Mouse (Mus musculus) liver, embryonic 14.5 days (tissue): ENCODE measurements around the gene Nolc1. TPM values are rescaled to one million over a fixed set of nuclear protein-coding genes. Genes with fewer than 3 reads are reported as not detected.

ENCODE experiments used
- ATAC-seq: fragments of 200-750 bp; cut with Nextera tagmentation; 2 replicates; pipeline ENCODE4 v1.8.0; 2017; ENCODE audit warnings: moderate number of reproducible peaks, mild to moderate bottlenecking, moderate library complexity; ENCODE audit not compliant: insufficient read depth
- DNase-seq, 3 experiments: peaks; one replicate each; pipeline ENCODE4 v3.0.0-alpha.2; 2012 to 2013; ENCODE audit warnings: low read depth in 3 of 3, low spot score in 3 of 3
- H3K27ac ChIP-seq: fragments of 300-500 bp; sonication (generic); 2 replicates; pipeline ENCODE4 v1.5.1; 2014; ENCODE audit warnings: moderate library complexity, mild to moderate bottlenecking, control low read depth, inconsistent platforms
- H3K27me3 ChIP-seq: fragments of 300-500 bp; sonication (generic); 2 replicates; pipeline ENCODE4 v1.6.1; 2014; ENCODE audit warnings: mild to moderate bottlenecking, low read length, moderate library complexity; ENCODE audit not compliant: control insufficient read depth, insufficient read depth
- H3K36me3 ChIP-seq: fragments of 300-500 bp; sonication (generic); replicated peaks from 2 replicates; pipeline ENCODE4 v1.6.1; 2014; ENCODE audit warnings: low read depth; ENCODE audit not compliant: control insufficient read depth, insufficient read depth
- H3K4me1 ChIP-seq, 2 experiments: fragments of 200-500 bp in 1 of 2; fragments of 300-500 bp in 1 of 2; sonication (generic) in 1 of 2; replicated peaks; 2 replicates each; pipeline ENCODE4 v1.6.1; 2012 to 2014; ENCODE audit warnings: antibody characterized with exemption in 1 of 2, inconsistent platforms in 1 of 2, low read length in 1 of 2; ENCODE audit not compliant: control insufficient read depth in 2 of 2, insufficient read depth in 2 of 2
- H3K4me2 ChIP-seq: fragments of 300-500 bp; sonication (generic); 2 replicates; pipeline ENCODE4 v1.6.1; 2014; ENCODE audit warnings: low read depth, mild to moderate bottlenecking, control low read depth, moderate library complexity
- H3K4me3 ChIP-seq, 2 experiments: fragments of 200-500 bp in 1 of 2; fragments of 300-500 bp in 1 of 2; sonication (generic) in 1 of 2; 2 replicates each; pipeline ENCODE4 v1.5.1; 2012 to 2014; ENCODE audit warnings: low read depth in 2 of 2, low read length in 2 of 2, mild to moderate bottlenecking in 2 of 2, control low read depth in 1 of 2, inconsistent platforms in 1 of 2, moderate library complexity in 1 of 2; ENCODE audit not compliant: insufficient read depth in 1 of 2
- H3K9ac ChIP-seq: fragments of 300-500 bp; sonication (generic); replicated peaks from 2 replicates; pipeline ENCODE4 v1.6.1; 2014; ENCODE audit warnings: mild to moderate bottlenecking, control low read depth, moderate library complexity
- H3K9me3 ChIP-seq: fragments of 300-500 bp; sonication (generic); 2 replicates; pipeline ENCODE4 v1.6.1; 2016; ENCODE audit warnings: low read length, mixed read lengths; ENCODE audit not compliant: control insufficient read depth
- CTCF ChIP-seq: IDR thresholded peaks from 2 replicates; pipeline ENCODE4 v1.5.1; 2016; ENCODE audit warnings: antibody characterized with exemption, low read depth, control low read depth
- EP300 ChIP-seq: IDR thresholded peaks from 2 replicates; pipeline ENCODE4 v1.6.1; 2016; ENCODE audit warnings: antibody characterized with exemption, low read depth
- WGBS: fragments of 180-500 bp; shearing (Covaris S2); extraction: QIAGEN DNeasy Blood & Tissue Kit; methylation state at CpG from one replicate; pipeline ENCODE4 v1.1.7; 2014; ENCODE audit not compliant: insufficient replicate concordance; 5-methylcytosine and 5-hydroxymethylcytosine counted together
- polyA plus RNA-seq, 2 experiments: library from polyadenylated mRNA; depleted of rRNA in 1 of 2; stranded (reverse) in 1 of 2; unstranded in 1 of 2; fragments of >200 nt; fragmentation: Nextera tagmentation in 1 of 2; extraction: Ambion mirVana in 1 of 2; gene quantifications; 2 replicates each; pipeline versions ENCODE4 v1.2.1 to v1.2.3; 2012 to 2014

Nolc1 gene
- polyA plus RNA-seq, 2 experiments, result 55.0 to 63.9 TPM

GRCm38 (mm10) chr19:46096396-46096795 is 20.7 kb downstream of the Nolc1 start:
- no peak overlapping the region for H3K27ac ChIP-seq
- no peak overlapping the region for H3K9ac ChIP-seq
- no peak for TF ChIP-seq CTCF
- no peak for TF ChIP-seq EP300
- H3K4me1 ChIP-seq, result no peaks in the 10 kb centered on the region
- H3K36me3 ChIP-seq, result no peaks in the 10 kb centered on the region
- H3K4me3 ChIP-seq, result no peak overlapping the region
- no peaks in the 10 kb centered on the region for H3K27me3 ChIP-seq
- no peaks in the 10 kb centered on the region for H3K9me3 ChIP-seq
- no peak for DNase-seq
- H3K4me2 ChIP-seq, result no peak overlapping the region
- 66% methylated on average over 5 of the region's 5 CpGs for WGBS
- no peak for ATAC-seq

GRCm38 (mm10) chr19:46099561-46099960 is 23.9 kb downstream of the Nolc1 start:
- WGBS, result 72% methylated on average over 3 of the region's 3 CpGs
- H3K36me3 ChIP-seq, result no peaks in the 10 kb centered on the region
- no peaks in the 10 kb centered on the region for H3K9me3 ChIP-seq
- H3K4me2 ChIP-seq, result no peak overlapping the region
- TF ChIP-seq EP300 (no peak), CTCF (no peak)
- H3K9ac ChIP-seq, result no peak overlapping the region
- H3K27me3 ChIP-seq, result no peaks in the 10 kb centered on the region
- DNase-seq (no peak), ATAC-seq (no peak)
- no peak overlapping the region for H3K4me3 ChIP-seq
- no peaks in the 10 kb centered on the region for H3K4me1 ChIP-seq
- no peak overlapping the region for H3K27ac ChIP-seq

GRCm38 (mm10) chr19:46103437-46104186 is 27.9 kb downstream of the Nolc1 start:
- Histone ChIP-seq H3K4me3 (no peak overlapping the region), H3K27me3 (no peaks in the 10 kb centered on the region), H3K4me1 (no peaks in the 10 kb centered on the region), H3K9me3 (no peaks in the 10 kb centered on the region), H3K27ac (no peak overlapping the region), H3K4me2 (no peak overlapping the region), H3K9ac (no peak overlapping the region), H3K36me3 (no peaks in the 10 kb centered on the region)
- WGBS, result 73% methylated on average over 6 of the region's 6 CpGs
- no peak for DNase-seq
- TF ChIP-seq CTCF, result no peak
- no peak for TF ChIP-seq EP300
- no peak for ATAC-seq

GRCm38 (mm10) chr19:46104187-46104557 is 28.5 kb downstream of the Nolc1 start:
- 64% methylated on average over 2 of the region's 2 CpGs for WGBS
- H3K36me3 ChIP-seq, result no peaks in the 10 kb centered on the region
- no peak for ATAC-seq

GRCm38 (mm10) chr19:46110214-46110613 is 34.6 kb downstream of the Nolc1 start:
- Histone ChIP-seq H3K4me2 (no peak overlapping the region), H3K27ac (no peak overlapping the region)
- 64% methylated on average over 2 of the region's 2 CpGs for WGBS

More at GRCm38 (mm10) chr19:46104187-46104557, 28.5 kb downstream of the Nolc1 start:
- H3K4me2 ChIP-seq, result no peak overlapping the region
- H3K27me3 ChIP-seq, result no peaks in the 10 kb centered on the region
- H3K27ac ChIP-seq, result no peak overlapping the region
- no peaks in the 10 kb centered on the region for H3K9me3 ChIP-seq
- no peak overlapping the region for H3K4me3 ChIP-seq
- DNase-seq, result no peak
- TF ChIP-seq EP300, result no peak
- no peak for TF ChIP-seq CTCF
- no peaks in the 10 kb centered on the region for H3K4me1 ChIP-seq
- no peak overlapping the region for H3K9ac ChIP-seq

More at GRCm38 (mm10) chr19:46110214-46110613, 34.6 kb downstream of the Nolc1 start:
- DNase-seq (no peak), ATAC-seq (no peak)
- no peak overlapping the region for H3K4me3 ChIP-seq
- no peak for TF ChIP-seq CTCF
- no peak for TF ChIP-seq EP300
- H3K9me3 ChIP-seq, result no peaks in the 10 kb centered on the region
- no peak overlapping the region for H3K9ac ChIP-seq
- H3K36me3 ChIP-seq, result no peaks in the 10 kb centered on the region
- no peaks in the 10 kb centered on the region for H3K27me3 ChIP-seq
- no peaks in the 10 kb centered on the region for H3K4me1 ChIP-seq
